Mouse (Mus musculus) T-helper 2 cell (primary cell): ENCODE data around the gene Ptprb.

Experiments used
- in situ Hi-C: fragments of 300-600 bp; cut with MboI, MseI; formaldehyde crosslinking; loops from one replicate; pipeline ENCODE4 v1.15.1; 2025; ENCODE audit warnings: high pct_unique_total_duplicates

Gene Ptprb

DNA sequence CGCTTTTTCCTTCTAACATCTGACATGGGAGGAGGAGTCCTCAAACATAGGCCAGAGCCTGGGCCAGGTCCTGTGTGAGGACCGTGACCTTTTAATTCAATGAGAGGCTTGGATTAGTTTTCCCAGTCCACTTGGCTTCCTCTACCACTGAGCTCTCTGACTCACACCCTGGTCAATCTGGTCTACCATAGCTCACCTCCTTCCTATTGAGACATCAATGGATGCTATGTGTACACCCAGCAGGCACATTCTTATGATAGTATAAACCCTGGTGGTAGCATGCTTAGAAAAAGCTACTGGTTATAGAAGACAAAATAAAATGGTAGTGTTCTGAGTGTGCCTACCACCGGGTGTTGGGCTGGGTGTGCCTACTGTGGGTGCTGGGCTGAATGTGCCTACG, 21.1 kb downstream of the Ptprb start:
- in situ Hi-C loops: no loop called here

DNA sequence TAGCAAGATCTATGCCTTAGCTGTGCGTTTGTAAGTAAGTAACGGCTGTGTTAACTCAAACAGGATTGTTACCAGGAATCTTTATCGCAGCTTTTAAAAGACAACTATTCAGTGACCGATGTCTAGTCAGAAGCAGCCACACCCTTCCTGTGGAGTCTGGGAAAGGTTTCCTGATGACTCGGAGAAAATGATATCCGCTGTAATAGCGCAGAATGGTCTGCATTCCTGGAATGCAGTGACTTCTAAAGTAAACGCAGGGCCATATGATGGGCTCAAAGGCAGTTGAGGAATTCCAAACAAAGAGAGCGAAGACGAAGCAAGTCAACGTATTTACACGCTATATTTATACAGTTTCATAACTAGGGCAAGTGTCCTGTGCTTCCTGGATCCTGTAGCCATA, 22.5 kb downstream of the Ptprb start:
- in situ Hi-C loops: no loop called here

DNA sequence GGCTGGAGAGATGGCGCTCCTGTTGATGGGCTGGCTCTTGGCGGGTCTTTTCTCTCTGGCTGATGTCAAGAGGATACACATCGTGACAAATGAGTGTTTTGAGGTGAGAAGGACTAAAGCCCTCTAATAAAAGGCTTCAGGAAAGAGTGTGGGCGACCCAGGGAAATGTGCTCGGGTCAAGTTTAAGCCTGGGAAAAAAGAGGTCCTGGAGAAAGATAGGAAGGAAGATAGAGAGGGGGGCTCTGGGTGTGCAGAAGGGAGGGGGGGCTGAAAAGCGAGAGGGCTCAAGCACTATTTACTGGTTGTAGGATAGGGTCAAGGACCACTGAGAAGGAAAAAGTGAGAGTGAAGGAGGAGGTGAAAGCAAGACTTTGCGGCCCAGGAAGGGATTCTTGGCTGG, 25.5 kb downstream of the Ptprb start:
- in situ Hi-C loops: no loop called here

DNA sequence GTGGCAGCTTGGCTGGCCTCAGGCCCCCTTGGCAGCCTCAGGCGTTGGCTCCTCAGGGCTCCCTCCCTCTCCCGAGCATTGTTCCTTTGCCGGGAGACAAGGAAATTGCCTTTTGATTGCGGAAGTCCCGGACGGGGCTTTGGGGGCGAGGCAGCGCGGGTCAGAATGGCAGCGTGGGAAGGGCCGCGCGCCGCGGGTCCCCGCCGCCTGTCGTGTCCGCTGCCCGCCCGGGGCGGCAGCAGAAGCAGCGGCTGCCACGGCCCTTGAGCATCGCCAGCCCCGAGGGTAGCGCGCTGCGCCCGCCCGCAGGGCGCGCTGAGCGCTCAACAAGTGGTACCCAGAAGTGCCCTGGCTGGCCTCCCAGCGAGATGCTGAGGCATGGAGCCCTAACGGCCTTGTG, 25.9 kb downstream of the Ptprb start:
- in situ Hi-C loops: no loop called here

DNA sequence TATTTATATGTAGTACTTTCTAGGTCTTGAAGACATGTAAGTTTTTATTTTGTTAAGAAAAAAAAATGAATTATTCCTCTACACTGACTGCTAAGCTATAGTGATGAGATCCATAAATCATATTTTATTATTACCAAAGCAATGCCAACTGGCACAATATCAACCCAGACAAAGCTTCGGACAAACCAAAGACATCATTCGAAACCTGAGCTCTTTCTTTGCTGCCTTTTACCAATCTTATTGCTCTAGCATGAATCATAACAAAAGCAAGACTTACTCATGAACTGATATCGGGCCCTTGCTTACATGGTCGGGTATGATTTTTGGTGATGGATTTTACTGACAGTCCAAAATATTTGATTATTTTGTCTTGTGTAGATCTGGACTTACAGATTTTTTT, 29.0 kb downstream of the Ptprb start:
- in situ Hi-C loops: no loop called here

DNA sequence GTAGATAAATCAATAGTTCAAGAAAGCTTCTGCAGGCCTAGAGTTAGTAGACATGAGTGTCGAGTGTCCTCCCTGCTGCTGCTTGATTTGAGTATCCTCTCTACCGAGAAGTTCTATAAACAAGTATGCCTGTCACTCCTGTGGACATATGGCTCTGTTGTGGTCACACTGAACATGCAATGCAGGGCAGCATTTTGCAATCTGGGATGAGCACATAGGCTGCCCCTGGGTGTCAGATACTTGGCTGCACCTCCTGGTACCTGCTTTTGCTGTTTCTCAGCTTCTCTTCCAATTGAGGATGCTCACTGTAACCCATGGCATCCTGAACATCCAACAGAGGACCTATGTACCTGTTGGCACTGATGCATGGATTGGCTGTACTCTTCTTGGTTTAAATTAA, 34.1 kb downstream of the Ptprb start:
- in situ Hi-C loops: no loop called here

DNA sequence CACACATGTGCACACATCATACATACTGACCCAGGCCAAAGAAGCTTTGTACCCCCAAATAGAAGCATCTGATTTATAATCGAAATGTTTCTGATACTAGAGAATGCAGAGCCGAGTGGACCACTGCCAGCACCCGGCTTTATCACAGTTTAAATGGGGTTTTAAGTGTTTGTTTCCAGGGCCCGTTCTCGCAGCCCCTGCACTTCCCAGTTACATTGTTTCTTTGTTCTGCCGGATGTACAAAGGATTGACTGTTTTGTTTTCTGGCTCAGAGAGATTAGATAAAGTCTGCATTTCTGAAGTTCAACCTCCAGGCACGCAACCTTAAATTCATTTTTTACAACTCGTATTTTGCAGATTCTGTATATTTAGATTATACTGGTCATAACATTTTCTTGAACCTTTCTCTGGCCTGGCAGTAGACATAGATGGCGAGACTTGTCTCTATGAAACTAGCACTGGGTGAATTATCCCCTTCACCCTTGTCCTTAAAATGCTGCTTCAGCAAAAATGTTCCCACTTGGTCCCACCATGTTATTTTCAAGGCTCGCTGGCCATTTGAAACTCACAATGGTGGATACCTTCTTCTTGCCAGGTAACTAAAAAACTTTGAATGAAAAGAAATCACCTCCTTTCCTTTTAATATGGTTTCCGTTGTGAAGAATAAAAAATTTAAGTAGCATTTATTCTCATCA, 35.3 kb downstream of the Ptprb start:
- in situ Hi-C loops: no loop called here

DNA sequence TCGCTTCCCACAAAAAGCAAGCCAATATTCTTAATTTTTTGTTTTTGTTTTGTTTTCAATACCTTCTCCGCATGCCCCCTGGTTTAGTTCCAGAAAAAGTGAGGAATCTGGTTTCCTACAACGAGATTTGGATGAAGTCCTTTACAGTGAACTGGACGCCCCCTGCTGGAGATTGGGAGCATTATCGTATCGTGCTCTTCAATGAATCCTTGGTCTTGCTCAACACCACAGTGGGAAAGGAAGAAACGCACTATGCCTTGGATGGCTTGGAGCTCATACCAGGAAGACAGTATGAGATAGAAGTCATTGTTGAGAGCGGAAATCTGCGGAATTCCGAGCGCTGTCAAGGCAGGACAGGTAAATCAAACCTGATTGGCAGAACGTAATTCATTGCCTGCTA, 43.9 kb downstream of the Ptprb start:
- in situ Hi-C loops: no loop called here

DNA sequence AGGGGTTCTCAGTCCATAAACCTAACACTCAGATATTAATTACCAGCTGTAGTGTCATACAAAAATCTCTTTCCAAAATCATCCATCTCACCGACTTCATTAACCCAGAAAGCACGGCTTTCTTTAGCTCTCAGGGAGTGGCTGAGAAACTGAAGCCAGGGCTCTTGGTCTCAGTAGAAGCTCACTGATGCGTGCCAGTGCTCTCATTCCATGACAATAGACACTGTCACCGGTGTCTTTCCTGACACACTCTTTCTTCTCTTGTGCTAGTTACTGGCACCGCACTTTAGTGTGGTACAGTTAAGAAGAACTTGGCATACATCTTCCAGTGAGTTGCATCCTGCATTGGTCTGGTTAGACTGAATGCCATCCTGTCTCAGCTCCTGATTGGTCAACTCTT, 53.8 kb downstream of the Ptprb start:
- in situ Hi-C loops: loop anchor here (10.0 kb wide), 1 partner anchor 306 kb away; no protein-coding TSS in a partner anchor

DNA sequence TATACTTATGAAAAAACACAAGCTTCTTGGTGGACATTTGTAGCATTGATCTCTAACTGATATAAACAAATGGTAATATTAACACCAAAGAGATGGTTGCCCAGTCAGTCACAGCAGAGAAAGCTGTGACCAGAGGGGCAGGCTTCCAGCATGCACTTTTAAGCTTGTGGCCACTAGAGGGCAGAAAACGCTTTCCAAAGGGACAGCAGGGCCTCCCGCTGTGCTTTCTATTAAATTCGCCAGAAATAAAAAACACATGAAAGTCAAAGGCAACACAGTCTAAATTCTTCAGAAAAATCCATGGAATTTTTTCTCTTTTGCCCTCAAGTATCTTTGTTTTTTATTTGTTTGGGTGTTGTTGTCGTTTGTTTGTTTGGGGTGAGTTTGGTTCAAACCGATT, 55.1 kb downstream of the Ptprb start:
- in situ Hi-C loops: no loop called here

DNA sequence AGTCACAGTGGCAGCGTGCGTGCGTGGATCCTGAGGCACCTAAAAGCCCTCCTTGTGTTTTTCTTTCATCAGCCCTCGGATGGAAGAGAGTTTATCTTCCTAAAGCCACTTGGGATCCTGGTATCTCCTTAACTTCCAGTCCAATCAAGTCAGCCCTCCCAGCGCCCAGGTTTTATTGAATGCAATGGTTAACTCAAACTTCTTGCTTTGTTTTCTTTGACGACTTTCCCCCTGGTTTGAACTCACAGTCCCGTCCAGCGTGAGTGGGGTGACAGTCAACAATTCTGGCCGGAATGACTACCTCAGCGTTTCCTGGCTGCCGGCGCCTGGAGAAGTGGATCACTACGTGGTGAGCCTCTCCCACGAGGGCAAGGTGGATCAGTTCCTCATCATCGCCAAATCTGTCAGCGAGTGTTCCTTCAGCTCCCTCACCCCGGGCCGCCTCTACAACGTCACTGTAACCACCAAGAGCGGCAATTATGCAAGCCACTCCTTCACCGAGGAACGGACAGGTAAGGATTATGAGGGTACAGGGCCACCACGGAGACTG, 55.7 kb downstream of the Ptprb start:
- in situ Hi-C loops: no loop called here

DNA sequence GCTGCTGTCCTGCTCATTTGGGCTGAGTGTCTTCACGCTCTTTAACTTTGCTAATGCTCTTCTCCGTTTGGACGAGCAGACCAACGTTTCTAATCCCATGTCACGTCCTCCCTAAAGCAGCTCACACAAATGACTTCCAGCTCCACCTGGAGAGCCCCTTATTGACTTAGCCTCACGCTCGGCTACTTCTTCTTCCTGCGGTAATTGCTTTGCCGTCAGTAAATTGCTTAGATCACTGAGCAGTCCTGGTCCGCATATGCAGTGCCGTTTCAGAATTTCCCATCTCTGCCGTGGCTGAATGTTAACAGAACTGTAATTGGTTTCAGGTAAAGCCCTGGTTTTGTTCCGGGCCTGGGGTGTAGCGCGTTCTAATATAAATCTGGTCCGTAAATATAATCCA, 58.3 kb downstream of the Ptprb start:
- in situ Hi-C loops: no loop called here

DNA sequence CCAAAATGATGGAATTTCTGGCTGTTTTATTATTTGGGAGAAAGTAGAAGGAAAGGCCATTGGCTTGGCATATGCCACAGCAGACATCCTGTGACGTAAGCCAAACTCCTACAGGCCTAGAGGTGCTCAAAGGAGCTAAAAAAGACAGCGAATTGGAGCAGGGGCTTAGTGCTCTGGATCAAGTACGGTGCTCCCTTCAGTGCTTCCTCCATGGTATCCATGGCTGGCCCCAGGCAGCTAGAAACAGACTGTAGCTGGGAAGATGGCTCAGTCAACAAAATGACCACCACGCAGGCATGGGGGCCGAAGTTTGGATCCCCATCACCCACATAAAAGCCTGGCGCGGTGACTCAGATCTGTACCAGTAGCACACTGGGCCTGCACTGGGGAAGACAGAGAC, 58.8 kb downstream of the Ptprb start:
- in situ Hi-C loops: no loop called here

DNA sequence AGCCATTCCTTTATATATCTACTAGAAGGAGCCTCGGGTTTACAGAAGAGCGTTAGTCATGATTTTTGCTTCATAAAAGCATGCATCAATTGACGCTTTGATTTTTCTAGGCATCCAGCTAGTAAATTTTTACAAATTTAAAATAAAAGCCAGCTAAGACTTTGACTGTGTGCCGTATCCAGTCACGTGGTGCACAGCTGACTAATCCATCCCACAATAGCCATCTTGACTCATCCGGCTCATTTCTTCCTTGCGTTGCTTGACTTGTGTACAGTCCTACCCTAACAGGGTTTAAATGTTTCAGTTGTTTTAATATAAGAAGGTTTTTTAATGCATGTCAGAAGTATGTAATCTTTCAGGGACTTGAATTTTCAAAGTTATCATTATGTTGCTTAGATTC, 60.0 kb downstream of the Ptprb start:
- in situ Hi-C loops: no loop called here

DNA sequence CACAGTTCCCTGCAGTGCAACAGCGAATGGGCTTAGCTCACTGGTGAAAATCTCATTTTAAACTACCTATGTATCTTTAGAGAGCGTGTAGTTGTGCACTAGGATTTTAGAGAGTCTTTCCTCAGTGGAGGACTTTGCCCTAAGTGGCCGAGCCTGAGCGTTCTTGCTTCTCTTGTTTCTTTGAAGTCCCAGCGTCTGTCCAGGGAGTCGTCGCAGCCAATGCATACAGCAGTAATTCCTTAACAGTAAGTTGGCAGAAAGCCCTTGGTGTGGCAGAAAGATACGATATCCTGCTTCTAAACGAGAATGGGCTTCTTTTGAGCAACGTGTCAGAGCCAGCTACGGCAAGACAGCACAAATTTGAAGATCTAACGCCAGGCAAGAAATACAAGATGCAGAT, 65.9 kb downstream of the Ptprb start:
- in situ Hi-C loops: no loop called here

DNA sequence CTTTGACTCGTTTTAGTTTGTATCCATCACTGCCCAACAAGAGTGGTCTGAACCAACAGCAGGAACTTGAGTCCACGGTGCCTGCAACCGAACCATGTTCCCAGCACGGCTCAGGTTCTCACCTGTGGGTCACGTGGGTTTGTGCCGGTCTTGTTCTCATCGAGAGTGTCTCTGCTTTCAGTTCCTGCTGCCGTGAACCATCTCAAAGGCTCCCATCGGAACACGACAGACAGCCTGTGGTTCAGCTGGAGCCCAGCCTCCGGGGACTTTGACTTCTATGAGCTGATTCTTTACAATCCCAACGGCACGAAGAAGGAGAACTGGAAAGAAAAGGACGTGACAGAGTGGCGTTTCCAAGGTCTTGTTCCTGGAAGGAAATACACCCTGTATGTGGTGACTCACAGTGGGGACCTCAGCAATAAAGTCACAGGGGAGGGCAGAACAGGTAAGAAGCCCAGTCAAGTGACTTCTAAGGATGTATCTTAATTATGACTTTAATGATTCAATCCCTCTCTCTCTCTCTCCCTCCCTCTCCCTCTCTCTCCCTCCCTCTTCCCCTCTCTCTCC, 71.4 kb downstream of the Ptprb start:
- in situ Hi-C loops: no loop called here

DNA sequence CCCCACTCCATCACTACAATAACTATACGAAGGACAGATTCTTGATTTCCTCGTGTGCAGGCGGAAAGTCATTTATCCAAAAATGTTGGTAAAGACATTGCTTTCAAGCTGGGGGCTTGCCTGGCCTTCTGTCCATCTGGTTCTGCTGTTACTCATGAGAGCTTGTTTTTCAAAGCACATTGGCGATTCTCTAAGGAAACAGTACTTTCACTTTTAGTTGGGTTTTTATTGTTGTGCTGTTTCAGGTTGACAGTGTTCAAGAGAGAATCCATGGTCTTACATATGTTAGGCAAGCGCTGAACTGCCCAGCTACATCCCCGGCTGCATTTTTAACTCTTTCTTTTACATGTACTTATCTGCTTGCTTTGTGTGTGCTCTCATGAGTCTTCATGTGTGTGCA, 73.7 kb downstream of the Ptprb start:
- in situ Hi-C loops: no loop called here

DNA sequence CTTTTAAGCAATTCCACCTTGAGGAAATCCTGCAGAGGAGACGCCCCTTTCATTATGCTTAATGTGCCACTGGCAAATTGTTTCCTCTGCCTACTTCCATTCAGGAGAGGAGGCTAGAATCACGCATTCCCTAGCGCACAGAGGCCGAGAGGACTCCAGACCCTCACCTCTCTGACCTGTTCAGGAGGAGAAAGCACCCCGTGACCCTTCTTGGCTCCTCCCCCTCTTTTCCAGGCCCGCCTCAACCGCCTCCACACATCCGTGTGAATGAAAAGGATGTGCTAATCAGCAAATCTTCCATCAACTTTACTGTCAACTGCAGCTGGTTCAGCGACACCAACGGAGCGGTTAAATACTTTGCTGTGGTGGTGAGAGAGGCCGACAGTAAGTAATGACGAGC, 75.2 kb downstream of the Ptprb start:
- in situ Hi-C loops: no loop called here

DNA sequence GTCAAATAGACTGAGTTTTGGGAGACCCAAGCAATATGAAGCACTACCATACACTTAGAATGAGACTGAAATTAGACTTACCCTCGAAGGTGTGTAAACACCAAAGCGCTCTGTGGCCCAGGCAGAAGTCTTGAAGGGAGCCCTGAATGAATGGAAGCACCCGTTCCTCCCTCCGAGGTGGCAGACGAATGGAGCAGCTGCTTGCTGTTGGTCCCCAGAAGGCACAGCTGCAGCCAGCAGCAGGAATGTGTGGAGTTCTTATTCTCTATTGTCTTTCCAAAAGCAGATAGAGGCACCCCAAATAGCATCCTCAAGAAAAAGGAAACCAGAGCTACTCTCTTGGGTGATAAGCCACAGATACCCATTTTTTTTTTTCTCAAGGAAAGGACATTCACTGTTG, 79.0 kb downstream of the Ptprb start:
- in situ Hi-C loops: no loop called here

DNA sequence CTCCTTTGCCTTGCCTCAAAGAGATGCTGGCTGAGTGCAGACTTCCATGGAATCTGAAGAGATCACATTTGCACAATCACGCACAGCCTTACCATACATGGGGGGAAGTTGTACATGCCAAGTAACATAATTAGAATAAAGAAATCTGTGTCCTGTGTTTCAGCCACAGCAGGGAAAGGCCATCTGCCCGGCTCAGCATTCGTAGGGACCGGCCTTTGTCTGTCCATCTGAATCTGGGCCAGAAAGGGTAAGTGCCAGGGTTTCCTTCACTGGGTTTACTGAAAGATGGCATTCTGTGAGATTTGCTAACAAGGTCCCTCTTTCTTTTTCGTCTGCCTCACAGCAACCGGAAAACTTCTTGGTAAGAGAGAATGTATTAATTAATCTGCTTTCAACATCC, 86.9 kb downstream of the Ptprb start:
- in situ Hi-C loops: no loop called here

DNA sequence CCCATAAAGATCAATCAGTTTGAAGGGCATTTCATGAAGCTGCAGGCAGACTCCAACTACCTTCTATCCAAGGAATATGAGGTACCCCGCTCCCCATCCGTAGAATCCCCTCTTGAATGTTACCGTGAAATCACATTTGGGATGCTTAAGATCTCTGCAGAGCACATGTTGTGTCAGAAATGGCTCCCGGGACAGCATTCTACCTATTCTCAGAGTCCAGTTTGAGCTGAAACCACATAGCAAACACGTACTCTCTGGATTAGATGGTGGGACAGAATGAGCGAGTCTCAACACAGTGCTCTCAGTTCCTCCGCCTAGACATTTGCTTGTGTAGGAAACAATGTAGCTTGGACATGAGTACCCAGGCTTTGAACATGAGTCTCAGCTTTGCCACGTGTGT, 87.3 kb downstream of the Ptprb start:
- in situ Hi-C loops: no loop called here

DNA sequence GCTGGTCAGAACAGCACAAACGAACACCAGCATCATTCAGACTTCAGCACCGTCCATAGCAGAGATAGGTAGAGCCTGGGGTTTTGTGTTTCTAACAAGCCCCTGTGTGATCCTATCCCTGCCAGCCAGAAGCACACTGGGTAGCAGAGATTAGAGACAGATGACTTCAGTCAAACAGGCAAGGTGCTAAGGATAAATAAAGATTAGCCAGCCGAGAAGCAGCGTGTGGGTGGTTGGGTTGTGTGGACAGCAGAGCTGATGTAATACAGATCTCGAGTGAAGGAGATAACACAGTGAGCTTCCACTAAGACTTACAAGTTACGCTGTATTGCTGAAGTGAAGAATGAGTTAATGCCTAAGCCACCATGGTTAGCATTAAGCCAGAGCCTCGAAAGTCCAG, 89.4 kb downstream of the Ptprb start:
- in situ Hi-C loops: no loop called here

DNA sequence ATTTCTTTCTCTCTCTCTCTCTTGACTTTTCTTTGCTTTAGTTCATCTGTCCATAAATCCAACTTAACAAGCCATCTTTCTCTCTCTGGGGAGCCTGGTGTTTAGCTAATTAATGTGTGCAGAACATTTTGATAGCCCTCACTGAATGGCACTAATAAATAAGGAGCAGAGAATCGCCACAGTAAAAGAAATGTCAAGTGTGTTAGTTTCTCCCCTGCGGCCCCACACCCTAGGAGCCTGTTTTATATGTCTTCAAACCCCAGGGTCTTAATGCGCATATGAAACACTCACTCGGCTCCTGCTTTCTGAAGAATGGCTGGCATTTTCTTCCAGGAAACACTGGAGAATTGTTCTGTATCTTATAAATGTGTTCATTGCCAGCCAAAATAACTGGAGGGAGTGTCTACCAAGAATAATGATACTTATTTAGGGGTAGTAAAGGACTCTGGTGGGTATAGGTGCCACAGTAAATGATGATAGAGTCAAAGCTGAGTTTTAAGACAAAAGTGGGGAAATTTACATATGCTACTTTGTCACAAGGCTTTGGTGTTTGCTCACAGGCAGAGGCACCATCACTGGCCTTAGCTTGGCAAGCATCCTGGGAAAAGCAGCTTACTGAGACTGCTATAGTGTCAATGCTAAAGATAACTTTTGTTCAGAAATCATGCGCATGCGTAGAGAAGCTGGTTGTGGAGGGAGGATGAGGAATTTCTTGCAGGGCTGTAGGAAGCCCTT, 95.8 kb downstream of the Ptprb start:
- in situ Hi-C loops: no loop called here
